Mouse (Mus musculus) myocyte (in vitro differentiated cells): ENCODE measurements around the gene St6galnac6. TPM values are rescaled to one million over a fixed set of nuclear protein-coding genes. Genes with fewer than 3 reads are reported as not detected.

Source experiments
- H3K27me3 ChIP-seq: one replicate; pipeline ENCODE4 v1.6.1; 2011; ENCODE audit not compliant: control insufficient read depth, insufficient read depth, insufficient read length
- H3K36me3 ChIP-seq: one replicate; pipeline ENCODE4 v1.6.1; 2011; ENCODE audit not compliant: control insufficient read depth, insufficient read depth
- H3K4me2 ChIP-seq: one replicate; pipeline ENCODE4 v1.6.1; 2011; ENCODE audit warnings: low read depth, control low read depth
- H3K4me3 ChIP-seq: one replicate; pipeline ENCODE4 v1.5.1; 2011; ENCODE audit warnings: mild to moderate bottlenecking, control low read depth, moderate library complexity
- H3K79me2 ChIP-seq: one replicate; pipeline ENCODE4 v1.6.1; 2011; ENCODE audit not compliant: control insufficient read depth, insufficient read depth
- H3ac ChIP-seq: one replicate; pipeline ENCODE4 v1.6.1; 2011; ENCODE audit not compliant: control insufficient read depth, insufficient read length
- CEBPB ChIP-seq: IDR thresholded peaks from 2 replicates; pipeline ENCODE4 v1.6.1; 2011; ENCODE audit warnings: mild to moderate bottlenecking, moderate library complexity; ENCODE audit not compliant: poor library complexity, insufficient read depth, severe bottlenecking
- E2F4 ChIP-seq: IDR thresholded peaks from one replicate; pipeline ENCODE4 v1.6.1; 2011; ENCODE audit warnings: mild to moderate bottlenecking, control low read depth, moderate library complexity; ENCODE audit not compliant: insufficient read depth
- MAX ChIP-seq: IDR thresholded peaks from one replicate; pipeline ENCODE4 v1.6.1; 2011; ENCODE audit warnings: low read depth, mild to moderate bottlenecking, control low read depth
- MYOD1 ChIP-seq, 3 experiments: IDR thresholded peaks; one replicate each; pipeline ENCODE4 v1.6.1; 2011; ENCODE audit warnings: control low read depth in 2 of 3, low read depth in 2 of 3, mild to moderate bottlenecking in 2 of 3, moderate library complexity in 1 of 3; ENCODE audit not compliant: insufficient read length in 2 of 3, control insufficient read depth in 1 of 3
- MYOG ChIP-seq, 3 experiments: IDR thresholded peaks; one replicate each; pipeline ENCODE4 v1.6.1; 2011; ENCODE audit warnings: control low read depth in 2 of 3, low read depth in 2 of 3, mild to moderate bottlenecking in 2 of 3; ENCODE audit not compliant: insufficient read length in 2 of 3, control insufficient read depth in 1 of 3, insufficient read depth in 1 of 3
- POLR2A ChIP-seq: IDR thresholded peaks from one replicate; pipeline ENCODE4 v1.6.1; 2011; ENCODE audit warnings: low read depth, mild to moderate bottlenecking, control low read depth, moderate library complexity; ENCODE audit not compliant: insufficient read length
- POLR2AphosphoS2 ChIP-seq: IDR thresholded peaks from one replicate; pipeline ENCODE4 v1.6.1; 2011; ENCODE audit warnings: low read depth, control low read depth; ENCODE audit not compliant: insufficient read length
- REST ChIP-seq: IDR thresholded peaks from one replicate; pipeline ENCODE4 v1.6.1; 2011; ENCODE audit warnings: mild to moderate bottlenecking, control low read depth, moderate library complexity; ENCODE audit not compliant: insufficient read depth, insufficient read length
- SRF ChIP-seq: IDR thresholded peaks from one replicate; pipeline ENCODE4 v1.6.1; 2011; ENCODE audit warnings: low read depth; ENCODE audit not compliant: control insufficient read depth, insufficient read length
- TCF12 ChIP-seq: IDR thresholded peaks from one replicate; pipeline ENCODE4 v1.6.1; 2011; ENCODE audit warnings: mild to moderate bottlenecking, control low read depth; ENCODE audit not compliant: poor library complexity, insufficient read depth, severe bottlenecking
- TCF3 ChIP-seq: IDR thresholded peaks from one replicate; pipeline ENCODE4 v1.6.1; 2011; ENCODE audit warnings: low read depth, control low read depth; ENCODE audit not compliant: insufficient read length
- USF1 ChIP-seq: IDR thresholded peaks from one replicate; pipeline ENCODE4 v1.6.1; 2011; ENCODE audit warnings: low read depth, mild to moderate bottlenecking, control low read depth, moderate library complexity
- polyA plus RNA-seq: library from polyadenylated mRNA; unstranded; fragments of >200 nt; fragmentation: generic; extraction: Trizol; gene quantifications from one replicate; pipeline ENCODE4 v1.2.1, GENCODE M21; 2012; ENCODE audit warnings: missing spikeins

The St6galnac6 gene
- polyA plus RNA-seq: 48.7 TPM

DNA sequence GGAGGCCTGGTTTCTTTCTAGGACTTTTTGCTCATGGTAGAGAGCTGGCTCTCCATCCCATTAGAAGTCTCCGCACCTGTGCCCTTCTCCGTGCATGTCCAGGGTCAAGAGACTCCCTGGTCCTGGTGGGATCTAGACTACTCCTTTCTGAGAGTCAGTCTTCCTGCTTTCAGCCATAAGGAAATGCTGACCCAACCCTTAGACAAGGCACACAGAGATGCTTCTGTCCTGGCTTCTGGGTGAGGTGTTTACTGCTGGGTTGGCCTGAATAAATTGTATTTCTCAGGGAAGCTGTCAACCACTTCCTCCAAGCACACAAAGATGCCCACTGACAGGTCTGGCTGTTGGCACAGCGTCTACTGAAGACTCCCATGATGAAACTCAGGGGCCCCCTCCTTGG is at the start of gene St6galnac6:
St6galnac6 (plus strand) TSS at position 301 of the 400 bp plus-strand sequence.
- H3K36me3 ChIP-seq: peaks cover 16% of the 10 kb centered on the region

DNA sequence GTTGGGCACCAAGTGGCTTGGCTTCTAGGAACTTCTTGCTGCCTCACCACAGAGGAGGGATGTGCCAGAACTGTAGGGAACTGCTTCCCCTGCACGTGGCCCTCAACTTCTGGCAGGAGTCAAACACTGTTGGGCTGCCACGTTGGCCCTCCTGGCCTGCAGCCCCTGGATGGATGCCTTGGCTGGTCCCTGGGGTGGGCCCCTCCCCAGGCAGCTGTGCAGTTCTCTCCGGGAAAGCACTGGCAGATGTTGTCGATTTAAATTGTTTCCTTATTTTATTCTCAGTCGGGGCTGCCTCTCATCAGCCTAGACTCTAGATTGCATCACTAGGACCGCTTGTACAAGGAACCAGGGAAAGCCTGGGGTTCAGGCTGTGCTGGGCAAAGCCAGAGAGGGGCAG is 49.7 kb upstream of the St6galnac6 start:
- Histone ChIP-seq H3K4me3 (no peak overlapping the region), H3K79me2 (no peaks in the 10 kb centered on the region), H3K4me2 (no peak overlapping the region), H3K27me3 (no peaks in the 10 kb centered on the region), H3ac (no peak overlapping the region), H3K36me3 (no peaks in the 10 kb centered on the region)
- TF ChIP-seq USF1 (peak; percentile 57), POLR2AphosphoS2 (no peak), MAX (no peak), POLR2A (no peak), TCF3 (no peak), E2F4 (no peak), SRF (no peak), CEBPB (0 out of 2 replicates have a peak, but pooled peaks have one; percentile 51), MYOD1 (IDR thresholded peaks at IDR 0.05; ENCODE audit: control insufficient read depth in 1 of 3, insufficient read length in 2 of 3, low read depth in 2 of 3) (peak in 1 of 3 experiments; percentile 14), TCF12 (no peak), REST (no peak), MYOG (IDR thresholded peaks at IDR 0.05; ENCODE audit: control insufficient read depth in 1 of 3, insufficient read depth in 1 of 3, insufficient read length in 2 of 3, low read depth in 2 of 3) (no peak)

More for the DNA sequence above, at the start of gene St6galnac6:
- Histone ChIP-seq H3ac (no peak within 1 kb of the TSS), H3K79me2 (no peaks in the 10 kb centered on the region), H3K4me2 (peak within 1 kb of the TSS; percentile 39), H3K4me3 (no peak within 1 kb of the TSS), H3K27me3 (no peaks in the 10 kb centered on the region)
- TF ChIP-seq SRF (no peak), MAX (no peak), POLR2AphosphoS2 (no peak), USF1 (no peak), CEBPB (no peak), MYOD1 (IDR thresholded peaks at IDR 0.05; ENCODE audit: control insufficient read depth in 1 of 3, insufficient read length in 2 of 3, low read depth in 2 of 3) (no peak), REST (no peak), TCF12 (no peak), E2F4 (no peak), TCF3 (no peak), MYOG (IDR thresholded peaks at IDR 0.05; ENCODE audit: control insufficient read depth in 1 of 3, insufficient read depth in 1 of 3, insufficient read length in 2 of 3, low read depth in 2 of 3) (no peak), POLR2A (no peak)

DNA sequence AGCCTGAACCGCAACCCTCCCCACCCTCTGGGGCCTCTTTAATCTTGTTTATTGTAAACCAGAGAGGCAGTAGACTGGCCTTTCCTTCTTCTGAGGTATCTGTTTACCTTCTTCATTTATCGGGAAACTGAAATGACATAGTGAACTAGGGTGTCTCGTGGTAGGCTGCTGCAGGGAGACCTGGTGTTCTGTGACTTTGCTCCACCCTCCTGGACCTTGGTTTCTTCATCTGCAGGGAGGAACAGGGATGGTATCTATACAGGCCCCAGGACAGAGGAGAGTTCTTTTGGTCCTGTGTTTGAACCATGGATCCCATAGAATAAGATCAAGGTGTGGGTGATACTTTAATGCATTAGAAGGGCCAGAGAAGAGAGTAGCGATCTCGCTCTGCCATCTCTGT is 48.3 kb upstream of the St6galnac6 start:
- Histone ChIP-seq H3K27me3 (no peaks in the 10 kb centered on the region), H3ac (no peak overlapping the region), H3K36me3 (no peaks in the 10 kb centered on the region), H3K4me3 (no peak overlapping the region), H3K4me2 (no peak overlapping the region), H3K79me2 (no peaks in the 10 kb centered on the region)
- TF ChIP-seq CEBPB (no peak), MYOD1 (IDR thresholded peaks at IDR 0.05; ENCODE audit: control insufficient read depth in 1 of 3, insufficient read length in 2 of 3, low read depth in 2 of 3) (no peak), POLR2A (no peak), SRF (no peak), USF1 (no peak), TCF3 (no peak), POLR2AphosphoS2 (no peak)

DNA sequence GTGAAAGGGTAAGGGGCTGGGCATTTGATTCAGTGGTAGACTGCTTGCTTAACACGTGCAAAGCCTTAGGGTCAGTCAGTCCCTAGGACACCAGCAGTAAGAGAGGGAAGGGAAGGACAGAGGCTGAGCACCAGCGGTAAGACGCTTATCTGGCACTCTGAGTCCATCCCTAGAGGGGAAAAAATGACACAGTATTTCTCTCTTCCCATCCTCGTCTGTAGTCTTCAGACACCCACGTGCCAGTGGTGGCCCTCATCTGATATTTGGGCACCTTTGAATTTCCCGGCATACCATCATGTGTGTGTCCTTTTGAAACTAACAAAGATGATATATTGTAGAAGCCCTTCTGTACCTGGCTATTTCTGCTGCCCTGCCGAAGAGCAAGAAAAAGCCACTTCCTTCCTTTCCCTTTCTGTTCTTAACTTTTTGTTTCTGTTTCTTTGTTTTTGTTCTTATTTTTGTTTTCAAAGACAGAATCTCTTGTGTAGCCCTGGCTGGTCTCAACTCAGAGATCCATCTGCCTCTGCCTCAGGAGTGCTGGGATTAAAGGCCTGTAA is 45.8 kb upstream of the St6galnac6 start:
- Histone ChIP-seq H3K4me2 (no peak overlapping the region), H3ac (no peak overlapping the region), H3K36me3 (no peaks in the 10 kb centered on the region), H3K4me3 (no peak overlapping the region), H3K79me2 (no peaks in the 10 kb centered on the region), H3K27me3 (no peaks in the 10 kb centered on the region)
- no peak for TF ChIP-seq TCF3
- no peak for TF ChIP-seq MYOG (IDR thresholded peaks at IDR 0.05; ENCODE audit: control insufficient read depth in 1 of 3, insufficient read depth in 1 of 3, insufficient read length in 2 of 3, low read depth in 2 of 3)
- TF ChIP-seq TCF12: no peak
- TF ChIP-seq REST: no peak
- TF ChIP-seq CEBPB: no peak
- TF ChIP-seq POLR2AphosphoS2: no peak
- no peak for TF ChIP-seq SRF
- TF ChIP-seq MAX: no peak
- TF ChIP-seq MYOD1 (IDR thresholded peaks at IDR 0.05; ENCODE audit: control insufficient read depth in 1 of 3, insufficient read length in 2 of 3, low read depth in 2 of 3): no peak
- TF ChIP-seq USF1: no peak
- TF ChIP-seq POLR2A: no peak
- TF ChIP-seq E2F4: no peak
